Mouse (Mus musculus) CH12.LX (cell line): ENCODE measurements around the gene Tspan13. TPM values are rescaled to one million over a fixed set of nuclear protein-coding genes. Genes with fewer than 3 reads are reported as not detected.

Experiments
- DNase-seq: peaks from one replicate; pipeline ENCODE4 v3.0.0-alpha.2; 2013; ENCODE audit errors: extremely low read depth
- H3K27ac ChIP-seq: 2 replicates; pipeline ENCODE4 v1.5.1; 2012; ENCODE audit warnings: low read depth, mild to moderate bottlenecking, control low read depth, moderate library complexity; ENCODE audit not compliant: insufficient read depth
- H3K27me3 ChIP-seq: replicated peaks from 2 replicates; pipeline ENCODE3; 2012; ENCODE audit warnings: inconsistent platforms
- H3K36me3 ChIP-seq, 2 experiments: replicated peaks in 1 of 2; 2 replicates each; pipeline versions ENCODE3 to v1.6.1; 2012; ENCODE audit warnings: inconsistent platforms in 1 of 2, low read length in 1 of 2, mild to moderate bottlenecking in 1 of 2, mixed read lengths in 1 of 2, moderate library complexity in 1 of 2; ENCODE audit not compliant: control insufficient read depth in 1 of 2, insufficient read depth in 1 of 2
- H3K4me1 ChIP-seq, 2 experiments: 2 replicates each; pipeline ENCODE4 v1.6.1; 2012; ENCODE audit warnings: inconsistent platforms in 1 of 2, moderate library complexity in 1 of 2; ENCODE audit not compliant: insufficient read depth in 2 of 2, control insufficient read depth in 1 of 2
- H3K4me2 ChIP-seq: 2 replicates; pipeline ENCODE4 v1.6.1; 2012; ENCODE audit warnings: low read depth, mild to moderate bottlenecking, control low read depth; ENCODE audit not compliant: poor library complexity, insufficient read depth, severe bottlenecking
- H3K4me3 ChIP-seq, 3 experiments: fragments of 150-350 bp in 1 of 3; sonication (generic) in 1 of 3; replicated peaks in 1 of 3; 2 replicates each; pipeline versions ENCODE3 to v1.5.1; 2011 to 2012; ENCODE audit warnings: low read depth in 2 of 3, low read length in 2 of 3, mild to moderate bottlenecking in 2 of 3, moderate library complexity in 2 of 3, control low read depth in 1 of 3, improper control_type of control experiment in 1 of 3, inconsistent platforms in 1 of 3, mixed read lengths in 1 of 3; ENCODE audit not compliant: poor library complexity in 1 of 3
- H3K79me2 ChIP-seq: replicated peaks from 2 replicates; pipeline ENCODE4 v1.6.1; 2012; ENCODE audit warnings: mild to moderate bottlenecking, moderate library complexity; ENCODE audit not compliant: control insufficient read depth, poor library complexity, insufficient read depth, severe bottlenecking; ENCODE audit errors: extremely low read depth
- H3K9ac ChIP-seq: 2 replicates; pipeline ENCODE4 v1.6.1; 2012; ENCODE audit warnings: low read depth, mild to moderate bottlenecking, control low read depth, moderate library complexity; ENCODE audit not compliant: insufficient read depth
- H3K9me3 ChIP-seq: replicated peaks from 2 replicates; pipeline ENCODE3; 2012; ENCODE audit warnings: low read length, inconsistent platforms, mixed read lengths
- BHLHE40 ChIP-seq: IDR thresholded peaks from 2 replicates; pipeline ENCODE4 v1.6.1; 2011; ENCODE audit warnings: mild to moderate bottlenecking, low read depth, low read length, improper control_type of control experiment
- CHD2 ChIP-seq: IDR thresholded peaks from 2 replicates; pipeline ENCODE4 v1.6.1; 2011; ENCODE audit warnings: low read length, improper control_type of control experiment
- E2F4 ChIP-seq: IDR thresholded peaks from 2 replicates; pipeline ENCODE4 v1.6.1; 2011; ENCODE audit warnings: low read depth, low read length, improper control_type of control experiment; ENCODE audit not compliant: insufficient replicate concordance
- ETS1 ChIP-seq: conservative IDR thresholded peaks from 2 replicates; pipeline ENCODE4 v1.6.1; 2012; ENCODE audit warnings: low read depth, mild to moderate bottlenecking, inconsistent platforms, low read length, improper control_type of control experiment, moderate library complexity
- GABPA ChIP-seq: IDR thresholded peaks from 2 replicates; pipeline ENCODE4 v1.6.1; 2012; ENCODE audit warnings: low read depth, low read length, improper control_type of control experiment, inconsistent platforms; ENCODE audit not compliant: insufficient replicate concordance
- KAT2A ChIP-seq: IDR thresholded peaks from 2 replicates; pipeline ENCODE4 v1.6.1; 2012; ENCODE audit warnings: low read length, improper control_type of control experiment, inconsistent platforms; ENCODE audit not compliant: insufficient replicate concordance
- MAFK ChIP-seq: IDR thresholded peaks from 2 replicates; pipeline ENCODE4 v1.6.1; 2011; ENCODE audit warnings: low read length, improper control_type of control experiment; ENCODE audit not compliant: insufficient replicate concordance
- MAX ChIP-seq: IDR thresholded peaks from 2 replicates; pipeline ENCODE4 v1.6.1; 2011; ENCODE audit warnings: low read length, improper control_type of control experiment
- MAZ ChIP-seq: IDR thresholded peaks from 2 replicates; pipeline ENCODE4 v1.6.1; 2012; ENCODE audit warnings: low read depth, mild to moderate bottlenecking, inconsistent platforms, low read length, improper control_type of control experiment, moderate library complexity
- MEF2A ChIP-seq: IDR thresholded peaks from 2 replicates; pipeline ENCODE4 v1.6.1; 2014; ENCODE audit warnings: low read depth, mild to moderate bottlenecking, inconsistent platforms, low read length, improper control_type of control experiment, borderline replicate concordance
- MYC ChIP-seq: IDR thresholded peaks from 2 replicates; pipeline ENCODE4 v1.6.1; 2011; ENCODE audit warnings: low read depth, mild to moderate bottlenecking, improper control_type of control experiment, low read length
- NRF1 ChIP-seq: IDR thresholded peaks from 2 replicates; pipeline ENCODE4 v1.6.1; 2014; ENCODE audit warnings: low read depth, mild to moderate bottlenecking, inconsistent platforms, low read length, improper control_type of control experiment, moderate library complexity
- POLR2A ChIP-seq: IDR thresholded peaks from 2 replicates; pipeline ENCODE4 v1.6.1; 2011; ENCODE audit warnings: low read depth, mild to moderate bottlenecking, improper control_type of control experiment, low read length
- POLR2AphosphoS2 ChIP-seq: IDR thresholded peaks from 2 replicates; pipeline ENCODE4 v1.6.1; 2011; ENCODE audit warnings: low read depth, low read length, improper control_type of control experiment
- RCOR1 ChIP-seq: conservative IDR thresholded peaks from 2 replicates; pipeline ENCODE4 v1.6.1; 2012; ENCODE audit warnings: low read depth, mild to moderate bottlenecking, inconsistent platforms, low read length, improper control_type of control experiment
- SIN3A ChIP-seq: IDR thresholded peaks from 2 replicates; pipeline ENCODE4 v1.6.1; 2012; ENCODE audit warnings: low read length, improper control_type of control experiment, inconsistent platforms
- TBP ChIP-seq: conservative IDR thresholded peaks from 2 replicates; pipeline ENCODE4 v1.6.1; 2011; ENCODE audit warnings: low read depth, low read length, improper control_type of control experiment
- TCF12 ChIP-seq: IDR thresholded peaks from 2 replicates; pipeline ENCODE4 v1.6.1; 2014; ENCODE audit warnings: low read depth, mild to moderate bottlenecking, inconsistent platforms, low read length, improper control_type of control experiment
- USF2 ChIP-seq: conservative IDR thresholded peaks from 2 replicates; pipeline ENCODE4 v1.6.1; 2011; ENCODE audit warnings: low read depth, low read length, improper control_type of control experiment
- ZKSCAN1 ChIP-seq: IDR thresholded peaks from 2 replicates; pipeline ENCODE4 v1.6.1; 2012; ENCODE audit warnings: low read depth, inconsistent platforms, low read length, improper control_type of control experiment, borderline replicate concordance
- dilution Hi-C: fragments of 300-500 bp; cut with MboI; formaldehyde crosslinking; loops from 2 replicates; pipeline ENCODE4 v1.14.3; 2020; ENCODE audit warnings: low sequenced_read_pairs; ENCODE audit not compliant: extremely low pct_unique_long_range_greater_than_20kb, extremely low pct_ligation_motif_present
- in situ Hi-C: fragments of 300-500 bp; cut with MboI; formaldehyde crosslinking; loops from 3 replicates; pipeline ENCODE4 v1.14.3; 2019; ENCODE audit warnings: low sequenced_read_pairs, low pct_ligation_motif_present, low pct_unique_long_range_greater_than_20kb, mixed read lengths
- polyA plus RNA-seq: library from polyadenylated mRNA; unstranded; fragments of >175 nt; gene quantifications from 2 replicates; pipeline ENCODE4 v1.2.1, GENCODE M21; 2012; ENCODE audit warnings: low read depth; ENCODE audit not compliant: insufficient read length
- total RNA-seq, 2 experiments: library from RNA; depleted of rRNA; stranded (reverse); fragments of 300-350 nt in 1 of 2; fragments of >200 nt in 1 of 2; gene quantifications; 2 replicates each; pipeline ENCODE4 v1.2.3; 2012 to 2014

The Tspan13 gene
- total and polyA plus RNA-seq, 3 experiments = 16.6 to 28.9 (median 18.6) TPM

DNA sequence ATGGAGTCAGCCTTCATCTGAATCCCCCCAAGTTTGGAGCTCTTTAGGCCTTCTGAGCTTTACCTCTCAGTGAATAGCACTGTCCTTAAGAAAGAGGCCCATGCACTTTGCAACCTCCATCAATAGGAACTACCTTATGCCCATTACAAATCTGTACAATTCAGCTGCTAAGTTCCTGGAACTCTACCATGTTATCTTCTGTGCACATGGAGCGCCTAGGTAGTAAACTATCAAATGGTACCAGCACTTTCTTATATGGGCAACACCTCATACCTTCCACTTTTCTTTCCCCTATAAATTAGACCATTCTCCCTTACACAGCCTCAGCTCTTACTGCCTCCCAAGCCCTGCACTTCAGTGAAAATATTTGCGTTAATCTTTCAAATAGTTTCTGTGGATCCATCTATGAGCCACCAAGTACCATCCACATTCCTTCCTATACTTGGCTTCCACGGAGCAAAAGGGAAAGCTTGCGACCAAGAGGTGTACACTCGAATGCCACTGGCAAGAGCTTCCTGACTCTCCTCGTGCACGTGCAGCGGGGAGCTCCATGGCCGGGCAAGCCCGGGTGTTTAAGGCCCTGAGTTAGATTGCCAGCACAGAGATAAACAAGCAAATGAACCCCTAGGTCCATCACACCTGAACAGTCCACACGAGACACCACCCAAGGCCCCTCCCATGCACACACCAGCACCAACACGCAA is 11.5 kb downstream of the Tspan13 start:
- Histone ChIP-seq H3K4me3 (no peak overlapping the region), H3K79me2 (peaks cover 8% of the 10 kb centered on the region), H3K27me3 (no peaks in the 10 kb centered on the region), H3K4me2 (no peak overlapping the region), H3K4me1 (peaks cover 5 to 17% of the 10 kb centered on the region in 2 experiments; a peak in 3 of 4 replicates), H3K27ac (no peak overlapping the region), H3K36me3 (no peaks in the 10 kb centered on the region)
- no peak for DNase-seq
- dilution Hi-C loops (no loop called here), in situ Hi-C loops (no loop called here)
- TF ChIP-seq MYC = no peak
- no peak for TF ChIP-seq BHLHE40
- TF ChIP-seq ZKSCAN1 = no peak
- TF ChIP-seq KAT2A = no peak
- no peak for TF ChIP-seq NRF1
- TF ChIP-seq POLR2A = no peak
- TF ChIP-seq USF2 = no peak
- TF ChIP-seq MAFK = no peak
- no peak for TF ChIP-seq MEF2A
- TF ChIP-seq RCOR1 = no peak
- TF ChIP-seq MAZ = no peak
- no peak for TF ChIP-seq SIN3A
- TF ChIP-seq GABPA = no peak
- no peak for TF ChIP-seq MAX
- TF ChIP-seq TCF12 = no peak
- TF ChIP-seq POLR2AphosphoS2 = no peak
- no peak for TF ChIP-seq TBP
- TF ChIP-seq CHD2 = no peak
- no peak for TF ChIP-seq ETS1
- no peak for TF ChIP-seq E2F4
- TF ChIP-seq, all 38 proteins: peak for 0
- H3K9ac ChIP-seq = no peak overlapping the region
- peaks cover 6% of the 10 kb centered on the region for H3K9me3 ChIP-seq

DNA sequence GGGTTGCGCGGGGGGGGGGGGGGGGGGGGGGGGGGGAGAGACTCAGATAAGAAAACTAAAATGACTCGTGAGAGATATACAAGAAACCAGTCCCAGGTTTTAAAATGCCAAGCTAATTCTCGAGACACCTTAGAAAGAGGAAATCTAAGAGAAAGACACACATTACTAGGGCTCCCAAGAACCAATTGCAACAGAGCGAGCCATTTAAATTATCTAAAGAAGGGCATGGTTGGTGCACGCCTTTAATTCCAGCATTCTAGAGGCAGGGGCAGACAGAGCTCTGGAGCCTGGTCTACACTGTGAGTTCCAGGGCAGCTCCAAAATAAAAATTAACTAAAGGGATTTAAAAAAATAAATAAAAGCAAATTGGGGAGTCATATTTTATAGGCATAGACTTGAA is 12.6 kb downstream of the Tspan13 start:
- Histone ChIP-seq H3K36me3 (no peaks in the 10 kb centered on the region), H3K4me1 (peaks cover 5 to 23% of the 10 kb centered on the region in 2 experiments; a peak in 3 of 4 replicates)
- no peak for TF ChIP-seq GABPA
- no peak for TF ChIP-seq MYC
- TF ChIP-seq, all 38 proteins: peak for 0
- Histone ChIP-seq H3K79me2 (peaks cover 4% of the 10 kb centered on the region; the same call in 1 of the 2 replicates), H3K4me2 (peak overlapping the region; percentile 95), H3K9me3 (peaks cover 6% of the 10 kb centered on the region), H3K9ac (peak overlapping the region; percentile 39; the same call in 1 of the 2 replicates), H3K27me3 (no peaks in the 10 kb centered on the region), H3K27ac (no peak overlapping the region), H3K4me3 (no peak overlapping the region)
- no peak for DNase-seq
- in situ Hi-C loops = no loop called here
- dilution Hi-C loops = no loop called here
